Mouse (Mus musculus): ENCODE measurements around the gene Serinc3.

- no peak for TF ChIP-seq CTCF (IDR thresholded peaks at IDR 0.05; ENCODE audit: low read depth)
- TF ChIP-seq EP300 (IDR thresholded peaks at IDR 0.05; ENCODE audit: low read depth), result no peak
These were observed 26.1 kb upstream of the Serinc3 start for GRCm38 (mm10) chr2:163670872-163671594.
